Mouse (Mus musculus): ENCODE measurements at regions not wholly inside any gene's neighbourhood (a gene's known extent, or its start where the extent isn't known, plus 50 kb on each side); places are given as distances from the start of the nearest gene placed in this dataset.

- DNase-seq: no peak
Measured at GRCm38 (mm10) chr12:99643016-99643415, 79.6 kb upstream of the Foxn3 start.

- DNase-seq: peak in 1 of 2 experiments; percentile 17
Measured at GRCm38 (mm10) chr12:99642131-99642895, 78.9 kb upstream of the Foxn3 start.

- DNase-seq: peak; percentile 28 to 35
Measured at GRCm38 (mm10) chr12:99641278-99641677, 77.9 kb upstream of the Foxn3 start.

GRCm38 (mm10) chr12:99640214-99641151 lies 77.1 kb upstream of the Foxn3 start:
- DNase-seq: peak in 1 of 2 experiments; percentile 23

- DNase-seq: no peak
Measured at GRCm38 (mm10) chr12:99639847-99640213, 76.4 kb upstream of the Foxn3 start.

- no peak for DNase-seq
Measured at GRCm38 (mm10) chr12:99639118-99639517, 75.7 kb upstream of the Foxn3 start.

GRCm38 (mm10) chr12:99637986-99638385 lies 74.6 kb upstream of the Foxn3 start:
- no peak for DNase-seq

- DNase-seq: no peak
Measured at GRCm38 (mm10) chr12:99636234-99636633, 72.9 kb upstream of the Foxn3 start.

- no peak for DNase-seq
Measured at GRCm38 (mm10) chr12:99635361-99635760, 72.0 kb upstream of the Foxn3 start.

- DNase-seq: no peak
Measured at GRCm38 (mm10) chr12:99634726-99635125, 71.3 kb upstream of the Foxn3 start.

- DNase-seq: peak; percentile 12 to 20
Measured at GRCm38 (mm10) chr12:99633678-99634077, 70.3 kb upstream of the Foxn3 start.

- DNase-seq: no peak
Measured at GRCm38 (mm10) chr12:99632988-99633387, 69.6 kb upstream of the Foxn3 start.

GRCm38 (mm10) chr12:99629606-99630005 lies 66.2 kb upstream of the Foxn3 start:
- DNase-seq: no peak

GRCm38 (mm10) chr12:99628421-99628820 lies 65.0 kb upstream of the Foxn3 start:
- DNase-seq: no peak

GRCm38 (mm10) chr12:99627898-99628231 lies 64.5 kb upstream of the Foxn3 start:
- DNase-seq: peak; percentile 86 to 89

GRCm38 (mm10) chr12:99627201-99627897 lies 64.0 kb upstream of the Foxn3 start:
- peak in 1 of 2 experiments; percentile 26 for DNase-seq

- DNase-seq: no peak
Measured at GRCm38 (mm10) chr12:99626147-99626546, 62.8 kb upstream of the Foxn3 start.

GRCm38 (mm10) chr12:99625094-99625493 lies 61.7 kb upstream of the Foxn3 start:
- no peak for DNase-seq

- no peak for DNase-seq
Measured at GRCm38 (mm10) chr12:99622238-99622637, 58.9 kb upstream of the Foxn3 start.

GRCm38 (mm10) chr12:99617241-99617804 lies 53.9 kb upstream of the Foxn3 start:
- DNase-seq: no peak

GRCm38 (mm10) chr12:99614420-99614819 lies 51.0 kb upstream of the Foxn3 start:
- DNase-seq: no peak

Measured in lung, adult 18-20 months (tissue).